Mouse (Mus musculus) myocyte (in vitro differentiated cells): ENCODE measurements around the gene Lpin3.

Experiments
- CEBPB ChIP-seq: IDR thresholded peaks from 2 replicates; pipeline ENCODE4 v1.6.1; 2011; ENCODE audit warnings: mild to moderate bottlenecking, moderate library complexity; ENCODE audit not compliant: poor library complexity, insufficient read depth, severe bottlenecking
- E2F4 ChIP-seq: IDR thresholded peaks from one replicate; pipeline ENCODE4 v1.6.1; 2011; ENCODE audit warnings: mild to moderate bottlenecking, control low read depth, moderate library complexity; ENCODE audit not compliant: insufficient read depth
- MAX ChIP-seq: IDR thresholded peaks from one replicate; pipeline ENCODE4 v1.6.1; 2011; ENCODE audit warnings: low read depth, mild to moderate bottlenecking, control low read depth
- MYOD1 ChIP-seq, 3 experiments: IDR thresholded peaks; one replicate each; pipeline ENCODE4 v1.6.1; 2011; ENCODE audit warnings: control low read depth in 2 of 3, low read depth in 2 of 3, mild to moderate bottlenecking in 2 of 3, moderate library complexity in 1 of 3; ENCODE audit not compliant: insufficient read length in 2 of 3, control insufficient read depth in 1 of 3
- MYOG ChIP-seq, 3 experiments: IDR thresholded peaks; one replicate each; pipeline ENCODE4 v1.6.1; 2011; ENCODE audit warnings: control low read depth in 2 of 3, low read depth in 2 of 3, mild to moderate bottlenecking in 2 of 3; ENCODE audit not compliant: insufficient read length in 2 of 3, control insufficient read depth in 1 of 3, insufficient read depth in 1 of 3
- POLR2A ChIP-seq: IDR thresholded peaks from one replicate; pipeline ENCODE4 v1.6.1; 2011; ENCODE audit warnings: low read depth, mild to moderate bottlenecking, control low read depth, moderate library complexity; ENCODE audit not compliant: insufficient read length
- POLR2AphosphoS2 ChIP-seq: IDR thresholded peaks from one replicate; pipeline ENCODE4 v1.6.1; 2011; ENCODE audit warnings: low read depth, control low read depth; ENCODE audit not compliant: insufficient read length
- REST ChIP-seq: IDR thresholded peaks from one replicate; pipeline ENCODE4 v1.6.1; 2011; ENCODE audit warnings: mild to moderate bottlenecking, control low read depth, moderate library complexity; ENCODE audit not compliant: insufficient read depth, insufficient read length
- SRF ChIP-seq: IDR thresholded peaks from one replicate; pipeline ENCODE4 v1.6.1; 2011; ENCODE audit warnings: low read depth; ENCODE audit not compliant: control insufficient read depth, insufficient read length
- TCF12 ChIP-seq: IDR thresholded peaks from one replicate; pipeline ENCODE4 v1.6.1; 2011; ENCODE audit warnings: mild to moderate bottlenecking, control low read depth; ENCODE audit not compliant: poor library complexity, insufficient read depth, severe bottlenecking
- USF1 ChIP-seq: IDR thresholded peaks from one replicate; pipeline ENCODE4 v1.6.1; 2011; ENCODE audit warnings: low read depth, mild to moderate bottlenecking, control low read depth, moderate library complexity

GRCm38 (mm10) chr2:160874231-160874877, 6.1 kb upstream of the Lpin3 start:
- TF ChIP-seq MAX (no peak), POLR2AphosphoS2 (no peak), POLR2A (no peak), SRF (no peak), E2F4 (no peak), TCF12 (no peak), USF1 (no peak), CEBPB (no peak), MYOD1 (IDR thresholded peaks at IDR 0.05; ENCODE audit: control insufficient read depth in 1 of 3, insufficient read length in 2 of 3, low read depth in 2 of 3) (no peak), MYOG (IDR thresholded peaks at IDR 0.05; ENCODE audit: control insufficient read depth in 1 of 3, insufficient read depth in 1 of 3, insufficient read length in 2 of 3, low read depth in 2 of 3) (no peak), REST (no peak)
